Mouse (Mus musculus) forebrain, postnatal 0 days (tissue): ENCODE measurements around the gene Krt31. TPM values are rescaled to one million over a fixed set of nuclear protein-coding genes. Genes with fewer than 3 reads are reported as not detected.

Experiments used
- ATAC-seq: fragments of 200-750 bp; cut with Nextera tagmentation; 2 replicates; pipeline ENCODE4 v1.8.0; 2017; ENCODE audit warnings: mild to moderate bottlenecking, moderate library complexity
- DNase-seq: peaks from one replicate; pipeline ENCODE4 v3.0.0-alpha.2; 2015
- H3K27ac ChIP-seq: fragments of 300-500 bp; sonication (generic); 2 replicates; pipeline ENCODE4 v1.5.1; 2014; ENCODE audit warnings: low read depth, mild to moderate bottlenecking, antibody characterized with exemption, low read length, moderate library complexity, mixed read lengths
- H3K27me3 ChIP-seq: fragments of 300-500 bp; sonication (generic); 2 replicates; pipeline ENCODE4 v1.6.1; 2014; ENCODE audit warnings: mild to moderate bottlenecking, low read length, mixed read lengths; ENCODE audit not compliant: insufficient read depth
- H3K36me3 ChIP-seq: fragments of 300-500 bp; sonication (generic); 2 replicates; pipeline ENCODE4 v1.6.1; 2014; ENCODE audit warnings: mild to moderate bottlenecking, moderate library complexity; ENCODE audit not compliant: insufficient read depth
- H3K4me1 ChIP-seq: fragments of 300-500 bp; sonication (generic); 2 replicates; pipeline ENCODE4 v1.6.1; 2014; ENCODE audit warnings: antibody characterized with exemption; ENCODE audit not compliant: insufficient read depth
- H3K4me2 ChIP-seq: fragments of 300-500 bp; sonication (generic); 2 replicates; pipeline ENCODE4 v1.6.1; 2014; ENCODE audit warnings: low read depth, mild to moderate bottlenecking, moderate library complexity
- H3K4me3 ChIP-seq: fragments of 300-500 bp; sonication (generic); 2 replicates; pipeline ENCODE4 v1.5.1; 2014; ENCODE audit warnings: low read depth, low read length, mixed read lengths
- H3K9ac ChIP-seq: fragments of 300-500 bp; sonication (generic); 2 replicates; pipeline ENCODE4 v1.6.1; 2014; ENCODE audit warnings: mild to moderate bottlenecking
- H3K9me3 ChIP-seq: fragments of 300-500 bp; sonication (generic); 2 replicates; pipeline ENCODE4 v1.6.1; 2016; ENCODE audit warnings: low read length
- CTCF ChIP-seq: sonication (generic); IDR thresholded peaks from 2 replicates; pipeline ENCODE4 v1.5.1; 2016; ENCODE audit warnings: antibody characterized with exemption, control low read depth, low read depth
- WGBS: fragments of 180-500 bp; shearing (Covaris S2); extraction: QIAGEN DNeasy Blood & Tissue Kit; methylation state at CpG from one replicate; pipeline ENCODE4 v1.1.7; 2014; 5-methylcytosine and 5-hydroxymethylcytosine counted together
- polyA plus RNA-seq: library from polyadenylated mRNA; unstranded; fragments of >200 nt; fragmentation: Nextera tagmentation; extraction: Ambion mirVana; gene quantifications from 2 replicates; pipeline ENCODE4 v1.2.1, GENCODE M21; 2015
- total RNA-seq: library from RNA; depleted of rRNA; stranded (reverse); fragments of >200 nt; gene quantifications from 2 replicates; pipeline ENCODE4 v1.2.3, GENCODE M21; 2014; rRNA removed

Gene Krt31
- total and polyA plus RNA-seq, 2 experiments from 2014 or later, result not detected

DNA sequence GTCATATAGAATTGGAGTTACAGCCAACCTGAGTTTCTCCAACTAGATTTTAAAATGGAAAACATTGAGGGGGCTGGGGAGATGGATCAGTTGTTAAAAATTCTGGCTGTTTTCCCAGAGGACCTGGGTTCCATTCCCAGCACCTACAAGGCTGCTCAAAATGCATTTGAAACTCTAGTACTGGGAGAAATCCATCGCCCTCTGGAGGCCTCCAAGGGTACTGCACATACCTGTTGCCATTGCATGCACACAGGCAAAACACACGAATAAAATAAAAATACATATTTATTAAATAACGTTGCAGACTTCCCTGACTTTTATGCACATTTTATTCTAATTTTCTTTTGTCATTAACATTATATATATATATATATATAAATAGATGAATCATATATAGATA, 43.7 kb downstream of the Krt31 start:
- no peaks in the 10 kb centered on the region for H3K27me3 ChIP-seq
- no peak overlapping the region for H3K4me2 ChIP-seq
- no peaks in the 10 kb centered on the region for H3K9me3 ChIP-seq
- no peak overlapping the region for H3K9ac ChIP-seq
- no peak for ATAC-seq
- TF ChIP-seq CTCF, result peak; percentile 36
- H3K4me3 ChIP-seq, result no peak overlapping the region
- no peak for DNase-seq
- no peaks in the 10 kb centered on the region for H3K4me1 ChIP-seq
- no peak overlapping the region for H3K27ac ChIP-seq
- H3K36me3 ChIP-seq, result no peaks in the 10 kb centered on the region
- 60% methylated on average over 3 of the region's 3 CpGs for WGBS

- WGBS, result 89% methylated on average over 8 of the region's 8 CpGs
Measured at GRCm38 (mm10) chr11:100005905-100006304, 44.4 kb downstream of the Krt31 start.

DNA sequence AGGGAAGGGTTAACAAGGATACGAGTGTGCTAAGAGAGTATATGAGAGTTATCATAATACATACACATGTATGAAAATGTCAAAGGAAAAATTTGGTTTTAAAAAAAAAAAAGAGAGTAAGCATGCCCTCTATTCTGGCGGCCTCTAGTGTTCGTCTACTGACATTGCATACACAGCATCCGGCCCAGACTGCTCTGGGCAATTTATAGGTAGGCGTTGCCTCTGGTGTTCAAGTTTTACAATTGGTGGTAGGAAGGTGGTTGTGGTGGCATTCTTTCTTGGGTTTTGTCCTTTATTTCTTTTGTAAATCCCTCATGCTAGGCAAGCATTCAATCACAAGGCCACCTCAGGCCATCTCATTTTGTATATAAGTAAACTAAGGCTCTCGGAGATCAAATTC, 45.5 kb downstream of the Krt31 start:
- peak; percentile 86 for TF ChIP-seq CTCF
- H3K36me3 ChIP-seq, result no peaks in the 10 kb centered on the region
- WGBS, result 21% methylated on average over 6 of the region's 6 CpGs
- no peaks in the 10 kb centered on the region for H3K9me3 ChIP-seq
- DNase-seq, result peak; percentile 78
- H3K4me2 ChIP-seq, result no peak overlapping the region
- no peak overlapping the region for H3K27ac ChIP-seq
- H3K9ac ChIP-seq, result no peak overlapping the region
- H3K4me3 ChIP-seq, result no peak overlapping the region
- H3K27me3 ChIP-seq, result no peaks in the 10 kb centered on the region
- H3K4me1 ChIP-seq, result no peaks in the 10 kb centered on the region
- peak; percentile 62; the same call in 1 of the 2 replicates for ATAC-seq

More at GRCm38 (mm10) chr11:100005905-100006304, 44.4 kb downstream of the Krt31 start:
- DNase-seq (no peak), ATAC-seq (no peak)
- no peak for TF ChIP-seq CTCF
- no peak overlapping the region for H3K27ac ChIP-seq
- H3K4me1 ChIP-seq, result no peaks in the 10 kb centered on the region
- H3K9ac ChIP-seq, result no peak overlapping the region
- no peaks in the 10 kb centered on the region for H3K27me3 ChIP-seq
- H3K9me3 ChIP-seq, result no peaks in the 10 kb centered on the region
- no peaks in the 10 kb centered on the region for H3K36me3 ChIP-seq
- H3K4me3 ChIP-seq, result no peak overlapping the region
- H3K4me2 ChIP-seq, result no peak overlapping the region

DNA sequence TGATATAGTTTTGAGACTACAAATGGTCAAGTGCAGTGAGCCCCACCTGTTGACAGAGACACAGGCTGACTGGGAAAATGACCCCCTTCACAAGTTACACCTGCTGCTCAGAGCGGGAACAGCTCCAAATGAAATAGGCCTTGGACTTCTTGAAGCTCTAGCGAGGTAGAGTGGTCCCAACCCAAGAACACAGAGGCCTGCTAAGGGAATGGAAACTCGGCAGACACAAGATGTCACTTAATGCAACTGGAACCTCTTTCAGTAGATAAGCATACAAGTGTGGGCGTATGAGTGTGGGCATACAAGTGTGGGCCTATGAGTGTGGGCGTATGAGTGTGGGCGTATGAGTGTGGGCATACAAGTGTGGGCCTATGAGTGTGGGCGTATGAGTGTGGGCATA, 51.3 kb downstream of the Krt31 start:
- no peak for TF ChIP-seq CTCF
- DNase-seq (no peak), ATAC-seq (no peak)
- 93% methylated on average over 7 of the region's 7 CpGs for WGBS
- no peaks in the 10 kb centered on the region for H3K9me3 ChIP-seq
- H3K27me3 ChIP-seq, result peaks cover 7% of the 10 kb centered on the region; the same call in 1 of the 2 replicates
- no peak overlapping the region for H3K9ac ChIP-seq
- no peak overlapping the region for H3K27ac ChIP-seq
- H3K4me2 ChIP-seq, result no peak overlapping the region
- H3K4me3 ChIP-seq, result no peak overlapping the region
- H3K4me1 ChIP-seq, result no peaks in the 10 kb centered on the region
- no peaks in the 10 kb centered on the region for H3K36me3 ChIP-seq

Other genes with a start within 250 kb of the Krt31 start
- gene Gm11554, start 246.1 kb downstream of the Krt31 start, total RNA-seq, result not detected in 2 replicates
- gene Gm11554, start 246.1 kb downstream of the Krt31 start, polyA plus RNA-seq, result not detected in 2 replicates
- 0.33 TPM in 1 of 2 replicates, not detected in the other for gene Krtap4-13, start 240.7 kb downstream of the Krt31 start, total RNA-seq
- gene Krtap4-13, start 240.7 kb downstream of the Krt31 start, polyA plus RNA-seq, result not detected in 2 replicates
- gene Gm11564, start 234.9 kb downstream of the Krt31 start, total RNA-seq, result not detected in 2 replicates
- not detected in 2 replicates for gene Gm11564, start 234.9 kb downstream of the Krt31 start, polyA plus RNA-seq
- gene 2300003K06Rik, start 212.5 kb downstream of the Krt31 start, total RNA-seq, result not detected in 2 replicates
- gene 2300003K06Rik, start 212.5 kb downstream of the Krt31 start, polyA plus RNA-seq, result not detected in 2 replicates
- not detected in 2 replicates for gene Krtap4-16, start 198.9 kb downstream of the Krt31 start, total RNA-seq
- gene Krtap4-16, start 198.9 kb downstream of the Krt31 start, polyA plus RNA-seq, result not detected in 2 replicates
- not detected in 2 replicates for gene Gm11568, start 192.6 kb downstream of the Krt31 start, total RNA-seq
- not detected in 2 replicates for gene Gm11568, start 192.6 kb downstream of the Krt31 start, polyA plus RNA-seq
- gene Gm11559, start 186.1 kb downstream of the Krt31 start, total RNA-seq, result not detected in 2 replicates
- gene Gm11559, start 186.1 kb downstream of the Krt31 start, polyA plus RNA-seq, result not detected in 2 replicates
- not detected in 2 replicates for gene Krtap9-1, start 177.2 kb downstream of the Krt31 start, total RNA-seq
- not detected in 2 replicates for gene Krtap9-1, start 177.2 kb downstream of the Krt31 start, polyA plus RNA-seq
- gene Gm11567, start 171.4 kb downstream of the Krt31 start, total RNA-seq, result not detected in 2 replicates
- not detected in 2 replicates for gene Gm11567, start 171.4 kb downstream of the Krt31 start, polyA plus RNA-seq
- not detected in 2 replicates for gene Krtap31-1, start 142.6 kb downstream of the Krt31 start, total RNA-seq
- gene Krtap31-1, start 142.6 kb downstream of the Krt31 start, polyA plus RNA-seq, result not detected in 2 replicates
- not detected in 2 replicates for gene Gm11565, start 135.8 kb downstream of the Krt31 start, total RNA-seq
- not detected in 2 replicates for gene Gm11565, start 135.8 kb downstream of the Krt31 start, polyA plus RNA-seq
- gene Krtap31-2, start 114.3 kb downstream of the Krt31 start, total RNA-seq, result not detected in 2 replicates
- gene Krtap31-2, start 114.3 kb downstream of the Krt31 start, polyA plus RNA-seq, result not detected in 2 replicates
- not detected in 2 replicates for gene Krtap9-5, start 102.1 kb downstream of the Krt31 start, total RNA-seq
- gene Krtap9-5, start 102.1 kb downstream of the Krt31 start, polyA plus RNA-seq, result not detected in 2 replicates
- gene Krtap29-1, start 71.5 kb downstream of the Krt31 start, total RNA-seq, result not detected in 2 replicates
- gene Krtap29-1, start 71.5 kb downstream of the Krt31 start, polyA plus RNA-seq, result not detected in 2 replicates
- gene Krtap16-1, start 64.0 kb downstream of the Krt31 start, total RNA-seq, result not detected in 2 replicates
- gene Krtap16-1, start 64.0 kb downstream of the Krt31 start, polyA plus RNA-seq, result not detected in 2 replicates
- not detected in 2 replicates for gene Krtap17-1, start 56.6 kb downstream of the Krt31 start, total RNA-seq
- gene Krtap17-1, start 56.6 kb downstream of the Krt31 start, polyA plus RNA-seq, result 0.26 and 0.98 TPM in 2 replicates
- gene Krt33a, start 34.3 kb downstream of the Krt31 start, total RNA-seq, result 0.15 TPM in 1 of 2 replicates, not detected in the other
- not detected in 2 replicates for gene Krt33a, start 34.3 kb downstream of the Krt31 start, polyA plus RNA-seq
- gene Krt33b, start 20.7 kb downstream of the Krt31 start, total RNA-seq, result not detected in 2 replicates
- gene Krt33b, start 20.7 kb downstream of the Krt31 start, polyA plus RNA-seq, result not detected in 2 replicates
- not detected in 2 replicates for gene Krt34, start 9.0 kb downstream of the Krt31 start, total RNA-seq
- 0.10 TPM in 1 of 2 replicates, not detected in the other for gene Krt34, start 9.0 kb downstream of the Krt31 start, polyA plus RNA-seq
- gene Krt32, start 37.7 kb upstream of the Krt31 start, total RNA-seq, result not detected in 2 replicates
- gene Krt32, start 37.7 kb upstream of the Krt31 start, polyA plus RNA-seq, result not detected in 2 replicates
- gene Krt35, start 45.7 kb upstream of the Krt31 start, total RNA-seq, result not detected in 2 replicates
- gene Krt35, start 45.7 kb upstream of the Krt31 start, polyA plus RNA-seq, result not detected in 2 replicates
- not detected in 2 replicates for gene Krt36, start 55.1 kb upstream of the Krt31 start, total RNA-seq
- gene Krt36, start 55.1 kb upstream of the Krt31 start, polyA plus RNA-seq, result not detected in 2 replicates
- not detected in 2 replicates for gene Krt13, start 71.0 kb upstream of the Krt31 start, total RNA-seq
- gene Krt13, start 71.0 kb upstream of the Krt31 start, polyA plus RNA-seq, result 0.31 TPM in 1 of 2 replicates, not detected in the other
- not detected in 2 replicates for gene Krt15, start 85.4 kb upstream of the Krt31 start, total RNA-seq
- 0.17 and 0.47 TPM in 2 replicates for gene Krt15, start 85.4 kb upstream of the Krt31 start, polyA plus RNA-seq
- gene Krt19, start 98.1 kb upstream of the Krt31 start, total RNA-seq, result 5.8 and 6.5 TPM in 2 replicates
- 3.8 and 7.0 TPM in 2 replicates for gene Krt19, start 98.1 kb upstream of the Krt31 start, polyA plus RNA-seq
- gene Krt9, start 142.7 kb upstream of the Krt31 start, total RNA-seq, result not detected in 2 replicates
- gene Krt9, start 142.7 kb upstream of the Krt31 start, polyA plus RNA-seq, result 0.06 TPM in 1 of 2 replicates, not detected in the other
- gene Krt14, start 157.0 kb upstream of the Krt31 start, total RNA-seq, result 0.14 and 0.15 TPM in 2 replicates
- gene Krt14, start 157.0 kb upstream of the Krt31 start, polyA plus RNA-seq, result 0.63 and 0.88 TPM in 2 replicates
- gene Krt16, start 198.4 kb upstream of the Krt31 start, total RNA-seq, result not detected in 2 replicates
- not detected in 2 replicates for gene Krt16, start 198.4 kb upstream of the Krt31 start, polyA plus RNA-seq
- gene Krt17, start 210.5 kb upstream of the Krt31 start, total RNA-seq, result 0.31 TPM in 1 of 2 replicates, not detected in the other
- gene Krt17, start 210.5 kb upstream of the Krt31 start, polyA plus RNA-seq, result 0.47 and 0.51 TPM in 2 replicates
- not detected in 2 replicates for gene Krt42, start 219.3 kb upstream of the Krt31 start, total RNA-seq
- gene Krt42, start 219.3 kb upstream of the Krt31 start, polyA plus RNA-seq, result not detected in 2 replicates